Mouse (Mus musculus): Measurements from ENCODE around the gene Klhdc7b.

Klhdc7b gene

DNA sequence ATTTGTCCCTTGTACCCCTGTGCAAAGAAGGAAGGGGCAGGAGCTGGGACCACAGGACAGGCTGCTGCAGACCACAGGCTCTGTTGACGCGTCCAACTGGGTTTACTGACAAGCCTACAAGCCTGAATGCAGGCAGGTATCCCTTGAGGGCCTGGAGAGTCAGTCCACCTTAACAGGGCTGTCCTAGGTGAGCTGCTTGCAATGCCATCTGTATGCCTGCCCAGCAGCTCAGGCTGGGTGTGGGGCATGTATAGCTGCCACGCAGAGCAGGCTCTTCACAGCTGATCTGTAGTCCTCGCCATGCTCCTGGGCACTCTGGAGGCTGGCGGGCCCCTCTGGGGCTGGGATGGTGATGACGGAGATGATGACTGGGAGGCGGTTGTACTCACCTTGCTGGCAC lies at the start of gene Klhdc7b:
TSS of gene Klhdc7b (plus strand) at position 301 of the 400 bp plus-strand sequence.
- DNase-seq: no peak

DNA sequence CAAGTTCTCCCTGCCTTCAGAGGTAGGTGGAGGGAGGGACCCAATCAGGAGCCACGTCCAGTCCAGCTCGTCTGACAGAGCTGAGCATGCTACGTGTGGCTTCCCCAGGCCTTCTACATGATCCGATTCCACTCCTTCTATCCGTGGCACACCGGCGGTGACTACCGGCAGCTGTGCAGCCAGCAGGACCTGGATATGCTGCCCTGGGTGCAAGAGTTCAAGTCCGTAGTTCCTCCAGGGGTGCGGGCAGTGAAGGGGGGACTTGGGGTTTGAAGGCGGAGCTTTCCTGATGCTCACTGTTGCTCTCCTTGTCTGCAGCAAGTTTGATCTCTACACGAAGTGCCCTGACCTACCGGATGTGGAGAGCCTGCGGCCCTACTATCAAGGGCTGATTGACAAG lies 48.3 kb upstream of the Klhdc7b start:
- DNase-seq: no peak

DNA sequence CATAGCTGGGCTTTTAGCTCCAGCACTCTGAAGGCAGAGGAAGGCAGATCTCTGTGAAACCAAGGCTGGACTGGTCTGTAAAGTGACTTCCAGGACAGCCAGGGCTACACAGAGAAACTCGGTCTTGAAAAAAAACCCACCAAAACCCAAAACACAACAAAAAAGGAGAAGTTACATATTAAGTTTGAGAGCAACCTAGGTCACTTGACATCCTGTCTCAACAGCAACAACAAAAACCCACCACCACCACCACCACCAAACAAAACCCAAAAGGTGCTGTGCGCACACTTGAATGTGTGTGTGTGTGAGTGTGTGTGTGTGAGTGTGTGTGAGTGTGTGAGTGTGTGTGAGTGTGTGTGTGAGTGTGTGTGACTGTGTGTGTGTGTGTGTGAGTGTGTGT lies 45.0 kb upstream of the Klhdc7b start:
- DNase-seq: no peak

DNA sequence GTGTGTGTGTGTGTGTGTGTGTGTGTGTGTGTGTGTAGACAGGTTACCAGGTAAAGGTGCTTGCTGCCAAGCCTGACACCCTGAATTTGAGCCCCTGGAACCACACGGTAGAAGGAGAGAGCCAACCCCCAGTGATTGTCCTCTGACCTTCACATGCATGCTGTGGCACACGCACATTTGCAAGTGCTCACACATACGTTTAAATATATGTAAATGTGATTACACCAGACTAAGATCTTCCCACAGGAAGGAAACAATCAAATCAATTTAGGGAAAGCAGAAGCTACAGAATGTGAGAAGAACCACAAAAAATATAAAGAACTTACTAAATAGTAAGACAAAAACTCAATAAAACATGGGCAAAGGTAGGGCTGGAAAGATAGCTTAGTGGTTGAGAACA lies 44.6 kb upstream of the Klhdc7b start:
- DNase-seq: no peak

DNA sequence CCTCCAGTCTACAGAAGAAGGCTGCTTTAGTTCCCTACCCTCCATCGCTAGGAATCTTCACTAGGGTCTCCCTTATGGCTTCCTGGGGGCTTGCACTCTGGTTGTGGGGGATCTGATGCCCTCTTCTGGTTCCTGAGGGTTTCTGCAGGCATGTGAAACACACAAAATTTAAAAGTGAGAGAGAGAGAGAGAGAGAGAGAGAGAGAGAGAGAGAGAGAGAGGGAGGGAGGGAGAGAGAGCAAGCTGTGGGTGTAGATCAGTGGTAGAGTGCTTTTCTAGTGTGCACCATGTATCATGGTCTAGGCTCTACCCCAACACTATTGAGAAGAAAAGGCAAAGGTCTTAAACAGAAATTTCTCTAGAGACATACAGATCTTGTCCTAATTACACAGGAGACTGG lies 43.0 kb upstream of the Klhdc7b start:
- DNase-seq: no peak

DNA sequence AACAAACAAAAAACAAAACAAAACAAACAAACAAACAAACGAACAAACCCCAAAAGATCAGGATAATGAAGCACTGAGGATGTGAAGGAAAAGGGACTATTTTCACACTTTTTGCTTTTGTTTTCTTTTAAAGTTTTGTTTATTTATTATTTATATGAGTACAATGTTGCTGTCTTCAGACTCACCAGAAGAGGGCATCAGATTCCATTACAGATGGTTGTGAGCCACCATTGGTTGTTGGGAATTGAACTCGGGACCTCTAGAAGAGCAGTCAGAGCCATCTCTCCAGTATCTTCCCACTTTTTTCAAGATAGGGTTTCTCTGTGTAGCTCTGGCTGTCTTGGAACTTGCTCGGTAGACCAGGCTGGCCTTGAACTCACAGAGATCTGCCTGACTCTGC lies 41.4 kb upstream of the Klhdc7b start:
- DNase-seq: no peak

DNA sequence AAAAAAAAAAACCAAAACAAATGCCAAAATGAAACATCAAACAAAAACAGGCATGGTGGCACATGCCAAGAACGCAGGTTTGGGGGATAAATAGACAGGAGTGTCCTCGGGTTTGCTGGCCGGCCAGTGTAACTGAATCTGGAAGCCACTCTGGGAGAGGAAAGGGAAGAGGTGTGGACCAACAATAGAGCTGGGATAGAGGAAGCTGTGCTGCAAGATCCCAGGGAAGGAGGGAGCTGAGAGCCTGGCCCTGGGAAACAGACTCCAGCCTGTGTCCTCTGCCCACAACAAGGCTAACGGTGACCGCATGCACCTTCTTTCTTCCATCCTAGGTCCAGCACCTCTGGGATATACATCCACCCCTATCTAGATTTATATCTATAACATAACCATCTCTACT lies 34.3 kb upstream of the Klhdc7b start:
- DNase-seq: no peak

DNA sequence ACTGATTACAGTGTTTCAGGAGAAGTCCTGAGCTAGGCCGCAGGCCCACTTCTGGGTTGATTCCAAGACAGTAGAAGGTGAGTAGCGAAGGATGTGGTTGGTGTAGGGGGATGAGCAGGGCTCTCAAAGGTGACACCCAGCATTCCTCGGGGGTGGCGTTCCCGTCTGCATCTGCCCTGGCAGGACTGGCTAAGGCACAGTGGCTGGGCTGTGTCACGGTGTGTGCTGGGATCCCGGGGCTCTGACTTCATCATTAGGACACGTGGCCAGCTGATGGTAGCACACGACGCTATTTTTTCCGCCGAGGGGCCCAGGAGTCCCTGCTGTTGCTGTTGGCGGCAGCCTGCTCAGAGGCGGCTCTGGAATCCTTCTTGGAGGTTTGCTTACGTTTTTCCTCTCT lies 33.4 kb upstream of the Klhdc7b start:
- DNase-seq: no peak

DNA sequence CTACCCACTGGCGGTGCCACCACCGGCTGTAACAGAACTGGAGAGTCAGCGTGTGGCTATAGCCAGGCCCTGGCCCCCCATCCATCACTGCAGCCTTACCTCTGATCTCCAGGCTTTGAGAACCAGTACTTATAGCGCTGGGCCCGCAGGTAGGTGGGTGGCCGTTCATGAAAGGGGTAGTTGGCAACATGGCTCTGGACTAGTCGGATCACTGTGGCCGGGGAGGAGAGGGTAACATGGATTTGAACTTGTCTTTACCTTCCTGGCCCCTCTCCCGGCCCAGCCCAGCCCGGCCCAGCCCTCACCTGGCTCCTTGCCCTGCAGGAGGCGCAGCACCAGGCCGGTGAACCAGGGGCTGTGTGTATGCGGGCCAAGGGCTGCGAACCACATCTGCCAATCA lies 32.7 kb upstream of the Klhdc7b start:
- DNase-seq: peak in 1 of 2 experiments; percentile 20

DNA sequence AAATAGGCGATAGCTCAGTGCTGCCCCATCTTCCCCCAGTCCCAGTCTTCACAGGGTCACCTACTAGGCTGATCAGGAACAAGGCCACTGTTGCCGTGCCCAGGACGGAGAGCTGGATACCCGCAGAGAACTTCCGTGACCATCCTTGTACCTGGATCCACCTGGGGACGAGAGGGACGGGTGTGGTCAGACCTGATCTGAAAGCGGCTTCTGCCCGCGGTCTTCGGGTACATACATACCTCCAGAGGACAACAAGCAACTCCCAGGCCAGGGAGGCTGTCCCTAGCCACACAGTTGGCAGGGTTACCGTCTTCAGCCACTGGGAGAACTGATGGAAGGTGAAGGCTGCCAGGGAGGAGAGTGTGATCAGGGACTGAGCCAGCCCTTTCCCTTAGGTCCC lies 31.9 kb upstream of the Klhdc7b start:
- DNase-seq: no peak

DNA sequence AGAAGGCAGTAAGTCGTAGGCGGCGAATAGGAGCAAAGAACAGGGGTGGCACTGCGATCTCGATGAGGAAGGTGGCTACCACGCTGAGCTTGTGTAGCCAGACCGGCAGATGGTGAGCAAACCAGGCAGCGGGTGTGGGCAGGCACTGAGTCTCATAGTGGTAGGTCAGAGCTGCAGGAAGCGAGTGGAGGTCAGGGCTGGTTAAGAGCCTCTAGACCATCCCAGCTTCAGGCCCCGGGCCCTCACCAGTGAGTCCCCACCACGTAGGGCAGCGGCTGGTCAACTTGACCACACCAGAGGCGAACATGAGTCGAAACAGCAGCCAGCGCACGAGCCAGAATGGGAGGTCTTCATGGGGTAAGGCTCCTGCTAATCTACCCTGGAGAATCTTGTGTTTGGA lies 30.9 kb upstream of the Klhdc7b start:
- DNase-seq: no peak

DNA sequence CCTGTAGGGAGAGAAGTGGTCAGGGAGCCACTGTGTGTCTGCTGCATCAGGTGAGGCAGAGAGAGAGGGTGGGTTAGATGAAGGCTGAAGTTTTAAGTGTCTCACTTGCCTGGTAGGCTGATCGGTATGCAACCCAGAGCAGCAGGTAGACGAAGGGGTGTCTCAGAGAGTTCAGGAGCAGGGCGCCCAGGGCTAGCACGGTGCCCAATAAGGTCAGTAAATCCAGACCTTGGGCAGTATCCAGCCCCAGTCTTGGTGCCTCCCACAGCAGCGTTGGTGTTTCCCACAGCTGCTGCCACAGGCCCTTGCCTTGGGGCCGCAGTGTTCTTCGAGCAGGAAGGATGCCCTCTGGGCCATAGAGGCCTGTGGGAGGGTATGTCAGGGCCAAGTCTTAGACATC lies 30.3 kb upstream of the Klhdc7b start:
- DNase-seq: peak in 1 of 2 experiments; percentile 28

DNA sequence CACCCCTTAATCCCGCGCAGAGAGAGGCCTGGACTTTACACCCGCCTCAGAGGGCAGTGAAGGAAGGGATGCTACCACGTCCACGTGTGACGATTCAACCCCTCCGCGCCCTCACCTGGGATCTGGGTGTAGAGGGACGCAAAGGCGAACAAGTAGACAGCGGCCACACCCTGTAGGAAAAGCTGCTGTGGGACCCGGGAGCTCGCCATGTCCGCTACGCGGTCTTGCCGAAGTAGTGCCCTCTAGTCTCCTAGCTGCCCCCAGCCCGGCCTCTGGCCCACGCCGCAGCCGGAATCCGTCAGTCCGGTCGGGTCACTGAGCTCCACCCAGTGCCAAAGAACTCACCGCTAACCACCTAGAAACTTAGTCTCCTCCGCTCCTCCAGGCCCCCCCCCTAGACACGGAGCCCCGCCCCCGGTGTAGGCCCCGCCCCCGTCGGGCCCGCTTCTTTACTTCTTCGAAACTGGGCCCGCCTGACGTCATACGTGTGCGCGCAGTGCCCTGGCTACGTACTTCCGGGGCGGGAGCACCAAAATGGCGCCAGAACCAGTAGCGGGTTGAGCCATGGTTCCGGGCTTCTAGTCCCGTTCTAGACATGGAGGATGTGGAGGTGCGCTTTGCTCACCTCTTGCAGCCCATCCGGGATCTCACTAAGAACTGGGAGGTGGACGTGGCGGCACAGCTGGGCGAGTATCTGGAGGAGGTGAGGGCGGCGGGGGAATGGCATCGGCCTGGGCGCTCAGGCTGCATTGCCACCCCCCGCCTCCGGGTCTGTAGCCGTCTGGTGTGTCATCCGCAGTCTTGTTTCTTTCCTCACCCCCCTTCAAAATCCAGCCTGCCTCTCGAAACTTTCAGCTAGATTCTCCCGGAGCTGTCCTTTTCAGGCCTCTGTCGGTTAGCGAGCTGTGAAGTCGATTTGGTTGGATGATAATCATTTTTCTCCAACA lies 29.2 kb upstream of the Klhdc7b start, which contains the start of the genes Lmf2 and Ncaph2:
TSS of gene Lmf2 (minus strand) at position 419 of the 947 bp plus-strand sequence.
TSS of gene Ncaph2 (plus strand) at position 479 of the 947 bp plus-strand sequence.
- peak; percentile 96 to 98 for DNase-seq

DNA sequence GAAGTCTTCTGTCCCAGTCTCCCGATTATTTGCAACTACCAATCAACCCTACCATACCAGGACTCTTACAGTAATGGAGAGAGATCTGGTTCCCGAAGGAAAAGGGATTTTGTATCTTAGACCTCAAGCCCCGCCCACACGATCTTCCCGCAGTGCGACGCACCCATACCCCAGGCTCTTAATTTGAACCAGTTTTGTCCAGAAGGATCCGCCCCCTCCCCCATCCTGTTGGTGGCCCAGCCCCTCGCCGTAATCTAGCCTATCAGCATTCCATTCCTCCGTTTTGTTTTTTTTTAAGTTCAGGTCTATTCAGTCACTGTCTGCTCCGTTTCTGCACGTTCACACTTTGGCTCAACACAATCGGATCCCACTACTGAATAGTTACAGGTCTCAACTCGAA lies 28.3 kb upstream of the Klhdc7b start:
- peak in 1 of 2 experiments; percentile 63 for DNase-seq

DNA sequence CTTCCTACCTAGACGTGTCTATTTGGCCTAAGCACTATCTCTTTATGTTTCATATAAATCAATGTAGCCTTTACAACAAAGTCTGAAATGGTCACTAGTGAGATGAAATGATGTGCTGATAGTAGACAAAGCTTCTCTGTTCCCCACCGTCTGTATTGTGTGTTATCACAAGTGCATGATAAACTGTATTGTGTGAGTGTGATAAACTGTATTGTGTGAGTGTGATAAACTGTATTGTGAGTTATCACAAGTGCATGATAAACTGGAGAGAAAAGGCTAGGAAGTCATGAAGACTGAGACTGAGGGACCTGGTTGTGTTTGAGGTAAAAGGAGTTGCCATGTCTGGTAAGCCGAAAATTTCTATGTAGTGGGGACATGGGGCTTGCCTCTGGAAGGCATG lies 25.9 kb upstream of the Klhdc7b start:
- DNase-seq: no peak

DNA sequence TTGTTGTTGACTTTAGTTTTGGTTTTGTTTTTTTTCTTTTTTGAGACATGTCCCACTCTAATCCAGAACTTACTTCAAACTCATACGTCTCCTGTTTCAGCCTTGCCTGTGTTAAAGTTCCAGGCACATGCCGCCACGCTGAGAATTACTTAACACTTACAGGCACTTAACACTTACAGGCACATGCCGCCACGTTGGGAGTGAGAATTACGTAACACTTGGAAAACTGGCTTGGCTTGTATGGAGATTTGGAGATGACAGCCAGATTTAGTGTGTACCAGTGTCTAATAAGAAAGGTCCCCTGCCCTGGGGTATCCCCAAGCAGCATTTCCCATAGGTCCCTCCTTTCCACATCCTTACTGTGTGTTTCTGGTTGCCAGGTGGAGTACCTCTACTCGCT lies 21.7 kb upstream of the Klhdc7b start:
- DNase-seq: no peak

DNA sequence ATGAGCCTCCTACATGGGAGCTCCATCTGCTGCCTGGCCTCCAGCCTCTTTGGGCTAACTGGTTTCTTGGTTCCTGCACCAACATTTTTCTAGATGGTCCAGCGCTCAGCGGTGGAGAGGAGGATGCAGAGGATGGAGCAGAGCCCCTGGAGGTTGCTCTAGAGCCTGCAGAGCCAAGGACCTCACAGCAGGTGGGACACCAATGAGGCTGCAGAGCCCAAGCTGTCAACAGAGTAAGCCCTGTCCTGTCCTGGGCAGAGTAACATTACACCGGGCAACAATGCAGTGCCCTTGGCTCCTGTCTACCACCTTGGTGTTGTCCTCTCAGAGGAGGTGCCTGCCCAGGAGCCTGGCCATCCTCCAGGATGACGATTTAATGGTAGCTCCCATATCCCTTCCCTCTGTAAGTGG lies 19.6 kb upstream of the Klhdc7b start:
- DNase-seq: peak; percentile 93 to 94

DNA sequence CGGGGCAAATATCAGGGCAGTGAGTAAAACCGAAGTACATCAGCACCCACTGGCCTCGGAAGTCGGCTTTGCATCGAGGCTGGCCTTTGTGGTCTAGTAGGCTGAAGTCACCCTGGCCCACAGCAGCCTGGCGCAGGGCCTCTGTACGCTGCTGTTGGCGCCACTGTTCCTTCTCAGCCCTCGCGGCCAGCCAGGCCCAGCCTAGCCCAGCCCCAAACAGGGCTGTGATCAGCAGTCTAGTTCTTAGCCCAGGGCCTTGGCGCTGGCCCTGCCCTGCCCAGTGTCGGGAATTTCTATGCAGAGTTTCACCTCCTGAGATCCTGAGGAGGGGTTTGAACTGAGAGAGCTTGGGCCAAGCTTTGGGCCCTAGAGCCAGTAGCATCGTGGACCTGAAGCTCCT lies 12.6 kb upstream of the Klhdc7b start:
- DNase-seq: no peak

DNA sequence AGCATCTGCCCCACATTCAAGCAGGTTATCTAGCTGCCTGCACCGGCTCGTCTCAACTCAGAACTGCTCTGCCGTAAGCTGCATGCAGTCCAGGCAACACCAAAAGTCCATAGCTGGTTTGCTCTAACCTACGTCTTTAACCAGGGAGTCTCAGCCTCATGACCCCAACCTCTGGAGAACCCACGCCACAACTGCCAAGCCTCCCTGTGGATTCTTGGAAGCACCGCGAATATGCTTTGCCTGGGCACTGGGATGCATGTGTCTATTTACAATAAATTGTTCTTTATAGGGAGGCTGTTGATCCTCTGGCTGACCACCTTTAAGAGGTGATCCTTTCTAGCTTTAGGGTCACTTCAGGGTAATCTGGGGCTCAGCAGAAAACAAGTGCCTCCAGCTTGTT lies 12.2 kb upstream of the Klhdc7b start:
- DNase-seq: no peak

DNA sequence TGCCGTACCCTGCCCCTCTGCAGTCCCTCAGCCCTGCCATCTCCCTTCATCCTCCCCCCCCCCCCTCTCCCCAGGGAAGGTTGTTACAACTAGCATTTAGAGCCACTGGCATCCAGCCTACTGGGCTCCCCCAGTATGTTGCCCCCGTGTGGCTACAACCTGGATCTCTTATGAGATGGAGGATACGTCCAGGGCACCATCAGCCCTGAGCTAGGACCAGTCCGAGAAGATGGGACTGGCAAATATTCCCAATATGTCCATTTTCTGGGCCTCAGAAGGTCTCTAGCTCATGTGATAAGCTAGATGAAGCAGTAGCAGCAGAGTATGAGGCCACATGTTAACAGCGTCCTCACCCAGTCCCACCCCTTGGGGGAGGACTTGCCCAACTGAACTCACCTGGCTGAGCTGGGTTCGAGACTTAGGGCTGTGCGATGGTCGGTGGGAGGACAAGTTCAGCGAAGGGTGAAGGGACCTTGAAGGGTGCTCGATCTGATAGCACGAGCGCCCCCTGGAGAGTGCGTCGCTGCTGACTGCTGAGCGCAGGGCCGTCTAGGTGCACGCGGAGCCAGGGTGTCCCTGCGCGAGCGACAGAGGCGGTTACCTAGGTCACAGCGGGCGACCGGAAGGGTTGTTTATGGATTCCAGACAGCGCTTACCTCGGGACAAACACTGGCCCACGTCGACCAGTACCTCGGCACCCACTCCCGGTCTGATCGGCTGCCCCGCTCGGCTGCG lies 11.5 kb upstream of the Klhdc7b start:
- peak; percentile 84 to 90 for DNase-seq

DNA sequence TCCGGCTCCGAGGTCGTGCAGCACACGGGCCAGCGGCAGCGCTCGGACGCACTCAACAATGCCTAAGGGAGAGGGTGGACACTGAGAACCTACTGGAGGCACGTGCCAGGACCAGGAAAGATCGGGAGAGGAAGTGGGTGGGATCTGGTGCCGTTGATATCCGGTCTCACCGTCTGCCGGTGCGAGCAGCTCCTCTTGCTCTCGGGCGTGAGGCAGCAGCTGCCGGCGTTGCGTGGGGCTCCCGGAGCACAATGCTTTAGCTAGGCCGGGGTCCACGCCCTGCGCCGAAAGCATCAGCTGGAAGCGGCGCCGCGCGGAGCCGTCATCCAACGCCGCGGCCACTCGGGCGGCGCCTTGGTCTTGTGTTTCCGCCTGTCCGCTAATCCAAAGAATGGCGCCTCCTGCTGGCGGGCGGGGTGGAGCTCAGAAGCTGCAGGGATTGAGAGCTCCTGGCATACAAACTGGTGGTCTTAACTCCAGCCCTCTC lies 10.9 kb upstream of the Klhdc7b start, which contains the start of gene Sco2:
TSS of gene Sco2 (minus strand) at position 85 of the 487 bp plus-strand sequence.
- peak; percentile 97 to 98 for DNase-seq

DNA sequence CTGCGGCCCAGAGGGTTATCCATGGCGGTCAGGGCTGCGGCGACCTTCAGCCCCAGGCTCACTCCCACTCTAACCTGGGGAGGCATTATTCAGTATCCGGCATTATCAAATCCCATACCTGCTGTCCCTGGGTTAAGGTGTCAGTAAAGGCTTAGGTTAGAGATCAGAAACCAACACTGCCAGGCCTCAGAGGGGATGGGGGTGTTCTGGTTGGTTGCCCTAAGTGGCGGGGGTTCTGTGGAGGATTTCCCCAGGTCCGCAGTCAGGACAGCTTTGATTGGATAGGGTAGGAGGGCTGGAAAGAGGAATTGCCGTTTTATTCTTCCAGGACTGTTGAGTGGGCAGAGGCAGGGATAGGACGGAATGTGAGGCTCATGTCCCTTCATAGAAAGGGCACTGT lies 10.4 kb upstream of the Klhdc7b start:
- DNase-seq: no peak

DNA sequence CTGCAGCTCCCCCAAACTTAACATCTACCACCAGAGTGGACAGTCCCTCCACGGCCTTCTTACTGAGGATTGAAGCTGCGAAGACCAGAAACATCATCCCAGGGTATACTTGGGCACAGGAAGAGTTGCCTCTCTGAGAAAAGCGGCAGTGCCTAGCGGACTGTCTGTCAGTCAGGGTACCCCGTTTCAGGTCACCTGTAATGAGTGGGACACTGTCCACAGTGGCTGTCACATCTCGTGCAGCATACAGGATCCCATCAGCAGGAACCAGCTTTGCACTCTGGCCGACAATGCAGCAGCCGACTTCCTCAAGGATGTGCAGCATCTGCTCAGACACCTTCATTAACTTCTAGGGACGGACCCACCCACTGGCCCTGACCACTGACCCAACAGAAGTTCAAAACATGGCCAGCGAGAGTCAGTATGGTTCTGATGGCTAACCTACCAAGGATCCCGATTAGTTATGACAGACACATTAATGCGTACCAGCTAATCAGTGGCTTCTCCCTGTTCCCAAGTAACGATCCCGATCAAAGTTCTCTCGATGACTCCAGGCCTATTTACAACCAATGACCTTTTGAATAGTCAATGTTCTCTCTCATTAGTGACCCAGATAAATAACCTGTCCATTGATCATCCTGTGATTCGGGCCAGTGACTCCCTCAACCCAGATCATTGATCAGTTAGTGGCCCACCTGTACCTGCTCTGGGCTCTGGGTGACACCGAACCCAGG lies 9.7 kb upstream of the Klhdc7b start:
- DNase-seq: no peak

Measured in cerebellum, postnatal 25 days (tissue).